Mouse (Mus musculus): ENCODE measurements at regions not wholly inside any gene's neighbourhood (a gene's known extent, or its start where the extent isn't known, plus 50 kb on each side); places are given as distances from the start of the nearest gene placed in this dataset.
A peak's percentile ranks its signal among the peaks of the same experiment; 100 is the strongest.

- Histone ChIP-seq H3K27ac (ENCODE audit: low read depth, low read length) (0 out of 2 replicates have a peak overlapping the region, but pooled peaks have one; percentile 39), H3K36me3 (ENCODE audit: control insufficient read depth, insufficient read depth, low read length) (no peaks in the 10 kb centered on the region), H3K4me3 (ENCODE audit: low read length) (no peak overlapping the region), H3K4me1 (ENCODE audit: control insufficient read depth, insufficient read depth, low read depth, low read length) (peaks cover 11% of the 10 kb centered on the region), H3K9me3 (ENCODE audit: control insufficient read depth, low read length) (no peaks in the 10 kb centered on the region), H3K4me2 (ENCODE audit: low read length) (peak overlapping the region; percentile 21; the same call in 1 of the 2 replicates), H3K9ac (ENCODE audit: low read depth, low read length) (no peak overlapping the region), H3K27me3 (replicated peaks; ENCODE audit: control insufficient read depth, insufficient read depth, low read length) (no peaks in the 10 kb centered on the region)
- WGBS, result 41% methylated on average over 7 of the region's 7 CpGs
- peak; percentile 56 for ATAC-seq
These were observed 64.6 kb upstream of the Osbpl8 start for GRCm38 (mm10) chr10:111099812-111100464.

GRCm38 (mm10) chr10:111099059-111099811, 65.3 kb upstream of the Osbpl8 start:
- H3K27ac ChIP-seq (ENCODE audit: low read depth, low read length), result peak overlapping the region; percentile 12; the same call in 1 of the 2 replicates
- no peak overlapping the region for H3K4me3 ChIP-seq (ENCODE audit: low read length)
- H3K9ac ChIP-seq (ENCODE audit: low read depth, low read length), result no peak overlapping the region
- no peaks in the 10 kb centered on the region for H3K9me3 ChIP-seq (ENCODE audit: control insufficient read depth, low read length)
- WGBS, result 65% methylated on average over 5 of the region's 5 CpGs
- no peaks in the 10 kb centered on the region for H3K36me3 ChIP-seq (ENCODE audit: control insufficient read depth, insufficient read depth, low read length)
- no peak overlapping the region for H3K4me2 ChIP-seq (ENCODE audit: low read length)
- peak; percentile 69 for ATAC-seq
- H3K27me3 ChIP-seq (replicated peaks; ENCODE audit: control insufficient read depth, insufficient read depth, low read length), result no peaks in the 10 kb centered on the region
- peaks cover 11% of the 10 kb centered on the region for H3K4me1 ChIP-seq (ENCODE audit: control insufficient read depth, insufficient read depth, low read depth, low read length)

DNA sequence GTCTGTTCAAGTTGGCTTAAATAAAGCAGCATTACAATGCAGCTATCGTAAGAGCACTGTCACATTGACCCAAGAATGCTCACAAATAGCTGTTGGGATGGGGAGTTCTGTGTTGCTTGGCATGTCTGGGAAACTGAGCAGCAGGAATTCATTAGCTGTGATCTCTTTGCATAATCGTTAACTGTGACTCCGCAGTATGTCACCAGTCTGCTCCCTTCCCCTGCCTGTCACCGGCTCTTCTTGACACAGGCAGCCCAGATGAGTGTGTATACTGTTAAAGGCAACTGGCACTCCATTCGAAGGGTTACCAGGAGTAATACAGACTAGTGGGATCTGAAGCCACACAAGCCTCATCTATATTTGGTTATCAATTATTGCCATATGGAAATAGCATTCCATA, 67.3 kb upstream of the Osbpl8 start:
- Histone ChIP-seq H3K4me1 (ENCODE audit: control insufficient read depth, insufficient read depth, low read depth, low read length) (peaks cover 11% of the 10 kb centered on the region), H3K36me3 (ENCODE audit: control insufficient read depth, insufficient read depth, low read length) (no peaks in the 10 kb centered on the region), H3K4me2 (ENCODE audit: low read length) (no peak overlapping the region), H3K9me3 (ENCODE audit: control insufficient read depth, low read length) (no peaks in the 10 kb centered on the region), H3K4me3 (ENCODE audit: low read length) (no peak overlapping the region), H3K27me3 (replicated peaks; ENCODE audit: control insufficient read depth, insufficient read depth, low read length) (no peaks in the 10 kb centered on the region), H3K9ac (ENCODE audit: low read depth, low read length) (no peak overlapping the region; the same call in 1 of the 2 replicates), H3K27ac (ENCODE audit: low read depth, low read length) (no peak overlapping the region)
- no peak; the same call in 1 of the 2 replicates for ATAC-seq
- 34% methylated on average over 5 of the region's 5 CpGs for WGBS

DNA sequence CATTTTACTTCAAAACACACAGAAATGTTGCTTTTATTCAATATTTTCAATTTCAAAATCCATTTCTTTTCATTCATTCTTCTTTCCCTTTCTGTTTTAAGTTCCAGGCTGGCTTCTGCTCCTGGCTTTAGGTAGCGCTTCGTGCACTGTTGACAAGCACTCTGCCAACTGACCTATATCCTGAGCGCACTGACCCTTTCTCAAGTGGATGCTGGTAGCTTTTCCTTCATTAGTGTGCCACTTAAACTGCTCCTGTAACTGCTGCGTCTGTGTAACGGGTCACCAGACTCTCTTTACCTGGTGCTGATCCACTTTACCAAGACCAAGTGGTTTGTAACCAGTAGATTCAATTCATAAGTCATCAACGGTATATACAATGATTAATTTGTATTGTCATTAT, 67.7 kb upstream of the Osbpl8 start:
- no peaks in the 10 kb centered on the region for H3K9me3 ChIP-seq (ENCODE audit: control insufficient read depth, low read length)

GRCm38 (mm10) chr10:111094405-111094804, 70.1 kb upstream of the Osbpl8 start:
- no peak for ATAC-seq
- H3K4me1 ChIP-seq (ENCODE audit: control insufficient read depth, insufficient read depth, low read depth, low read length), result peaks cover 6% of the 10 kb centered on the region

More for the DNA sequence above, 67.7 kb upstream of the Osbpl8 start:
- WGBS, result 68% methylated on average over 6 of the region's 6 CpGs
- no peaks in the 10 kb centered on the region for H3K27me3 ChIP-seq (replicated peaks; ENCODE audit: control insufficient read depth, insufficient read depth, low read length)
- H3K27ac ChIP-seq (ENCODE audit: low read depth, low read length), result no peak overlapping the region
- H3K36me3 ChIP-seq (ENCODE audit: control insufficient read depth, insufficient read depth, low read length), result no peaks in the 10 kb centered on the region
- H3K4me1 ChIP-seq (ENCODE audit: control insufficient read depth, insufficient read depth, low read depth, low read length), result peaks cover 11% of the 10 kb centered on the region
- ATAC-seq, result no peak
- H3K4me2 ChIP-seq (ENCODE audit: low read length), result no peak overlapping the region
- no peak overlapping the region for H3K4me3 ChIP-seq (ENCODE audit: low read length)
- H3K9ac ChIP-seq (ENCODE audit: low read depth, low read length), result no peak overlapping the region

DNA sequence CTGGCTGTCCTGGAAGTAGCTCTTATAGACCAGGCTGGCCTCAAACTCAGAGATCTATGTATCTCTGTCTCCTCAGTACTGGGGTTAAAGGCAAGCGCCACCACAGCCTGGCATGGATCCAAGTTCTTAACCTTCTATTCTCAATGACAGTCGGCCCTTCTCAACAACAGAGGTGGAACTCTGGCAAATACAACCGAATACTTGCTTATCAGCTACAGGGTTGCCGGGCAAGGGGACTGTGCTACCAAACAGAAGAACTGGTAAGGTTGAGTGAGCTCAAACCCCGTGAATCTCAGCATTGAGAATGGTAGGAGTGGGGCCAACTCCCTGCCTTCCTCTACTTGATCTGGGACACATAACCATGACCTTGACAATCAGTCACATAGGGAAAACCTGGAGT, 75.2 kb upstream of the Osbpl8 start:
- Histone ChIP-seq H3K4me3 (ENCODE audit: low read length) (no peak overlapping the region), H3K9ac (ENCODE audit: low read depth, low read length) (no peak overlapping the region), H3K4me2 (ENCODE audit: low read length) (no peak overlapping the region), H3K9me3 (ENCODE audit: control insufficient read depth, low read length) (no peaks in the 10 kb centered on the region), H3K27me3 (replicated peaks; ENCODE audit: control insufficient read depth, insufficient read depth, low read length) (no peaks in the 10 kb centered on the region), H3K27ac (ENCODE audit: low read depth, low read length) (no peak overlapping the region), H3K36me3 (ENCODE audit: control insufficient read depth, insufficient read depth, low read length) (no peaks in the 10 kb centered on the region), H3K4me1 (ENCODE audit: control insufficient read depth, insufficient read depth, low read depth, low read length) (no peaks in the 10 kb centered on the region)
- 62% methylated on average over 5 of the region's 5 CpGs for whole genome bisulfite sequencing
- no peak for ATAC-seq

More at GRCm38 (mm10) chr10:111094405-111094804, 70.1 kb upstream of the Osbpl8 start:
- Histone ChIP-seq H3K27me3 (replicated peaks; ENCODE audit: control insufficient read depth, insufficient read depth, low read length) (no peaks in the 10 kb centered on the region), H3K4me2 (ENCODE audit: low read length) (no peak overlapping the region), H3K9me3 (ENCODE audit: control insufficient read depth, low read length) (no peaks in the 10 kb centered on the region), H3K4me3 (ENCODE audit: low read length) (no peak overlapping the region), H3K36me3 (ENCODE audit: control insufficient read depth, insufficient read depth, low read length) (no peaks in the 10 kb centered on the region), H3K9ac (ENCODE audit: low read depth, low read length) (no peak overlapping the region), H3K27ac (ENCODE audit: low read depth, low read length) (no peak overlapping the region)
- WGBS, result 56% methylated on average over 9 of the region's 9 CpGs

DNA sequence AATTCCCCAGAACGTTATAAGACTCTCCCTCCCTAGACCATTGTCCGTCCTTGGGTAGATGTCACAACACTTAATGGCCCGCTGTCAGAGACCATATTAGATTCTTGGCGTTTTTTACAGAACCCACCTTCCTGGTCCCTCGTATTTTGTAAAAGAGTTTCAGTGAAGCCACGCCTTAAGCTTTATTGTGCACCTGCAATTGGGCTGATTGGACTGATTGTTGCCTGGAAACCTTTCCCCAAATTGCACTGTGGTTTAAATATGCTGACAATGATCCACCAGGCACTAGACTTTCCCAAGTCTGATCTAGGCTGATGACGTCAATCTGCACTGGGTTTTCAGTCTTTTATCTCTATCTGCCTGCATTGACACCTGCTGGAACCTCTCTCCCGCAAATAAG, 75.6 kb upstream of the Zdhhc17 start:
- no peak for ATAC-seq

GRCm38 (mm10) chr10:111084267-111084780, 74.4 kb upstream of the Zdhhc17 start:
- no peak for ATAC-seq
- Histone ChIP-seq H3K9ac (ENCODE audit: low read depth, low read length) (no peak overlapping the region), H3K4me1 (ENCODE audit: control insufficient read depth, insufficient read depth, low read depth, low read length) (no peaks in the 10 kb centered on the region), H3K27ac (ENCODE audit: low read depth, low read length) (no peak overlapping the region), H3K9me3 (ENCODE audit: control insufficient read depth, low read length) (no peaks in the 10 kb centered on the region), H3K36me3 (ENCODE audit: control insufficient read depth, insufficient read depth, low read length) (no peaks in the 10 kb centered on the region), H3K4me3 (ENCODE audit: low read length) (no peak overlapping the region), H3K4me2 (ENCODE audit: low read length) (no peak overlapping the region), H3K27me3 (replicated peaks; ENCODE audit: control insufficient read depth, insufficient read depth, low read length) (no peaks in the 10 kb centered on the region)
- WGBS, result 58% methylated on average over 4 of the region's 4 CpGs

More for the DNA sequence above, 75.6 kb upstream of the Zdhhc17 start:
- Histone ChIP-seq H3K9ac (ENCODE audit: low read depth, low read length) (no peak overlapping the region), H3K27me3 (replicated peaks; ENCODE audit: control insufficient read depth, insufficient read depth, low read length) (no peaks in the 10 kb centered on the region), H3K4me1 (ENCODE audit: control insufficient read depth, insufficient read depth, low read depth, low read length) (no peaks in the 10 kb centered on the region), H3K36me3 (ENCODE audit: control insufficient read depth, insufficient read depth, low read length) (no peaks in the 10 kb centered on the region), H3K9me3 (ENCODE audit: control insufficient read depth, low read length) (no peaks in the 10 kb centered on the region), H3K27ac (ENCODE audit: low read depth, low read length) (no peak overlapping the region), H3K4me3 (ENCODE audit: low read length) (no peak overlapping the region), H3K4me2 (ENCODE audit: low read length) (no peak overlapping the region)
- WGBS, result 85% methylated on average over 8 of the region's 8 CpGs

DNA sequence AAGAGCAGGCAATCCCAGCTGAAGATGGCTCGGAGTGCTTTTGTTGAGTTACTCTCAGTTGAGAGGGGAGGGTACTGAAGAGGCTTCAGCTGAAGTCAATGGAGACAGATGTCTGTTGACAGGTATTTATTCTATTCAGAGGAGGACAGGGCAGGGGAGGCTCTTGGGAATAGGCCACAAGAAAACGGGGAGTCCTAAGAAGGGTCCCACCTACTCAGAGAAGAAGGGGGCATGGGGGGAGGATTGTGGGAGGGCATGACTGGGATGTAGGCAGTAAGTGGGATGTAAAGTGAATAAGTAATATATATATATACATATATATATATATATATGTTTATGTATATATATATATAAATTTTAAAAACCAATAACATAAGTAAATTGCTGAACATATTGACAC, 73.9 kb upstream of the Zdhhc17 start:
- no peaks in the 10 kb centered on the region for H3K4me1 ChIP-seq (ENCODE audit: control insufficient read depth, insufficient read depth, low read depth, low read length)
- H3K36me3 ChIP-seq (ENCODE audit: control insufficient read depth, insufficient read depth, low read length), result no peaks in the 10 kb centered on the region
- no peaks in the 10 kb centered on the region for H3K9me3 ChIP-seq (ENCODE audit: control insufficient read depth, low read length)
- ATAC-seq, result 0 out of 2 replicates have a peak, but pooled peaks have one; percentile 60
- WGBS, result 35% methylated on average over 2 of the region's 2 CpGs
- H3K9ac ChIP-seq (ENCODE audit: low read depth, low read length), result no peak overlapping the region
- H3K27me3 ChIP-seq (replicated peaks; ENCODE audit: control insufficient read depth, insufficient read depth, low read length), result no peaks in the 10 kb centered on the region
- no peak overlapping the region for H3K4me2 ChIP-seq (ENCODE audit: low read length)
- H3K27ac ChIP-seq (ENCODE audit: low read depth, low read length), result no peak overlapping the region
- no peak overlapping the region for H3K4me3 ChIP-seq (ENCODE audit: low read length)
